Mouse (Mus musculus): ENCODE measurements at regions not wholly inside any gene's neighbourhood (a gene's known extent, or its start where the extent isn't known, plus 50 kb on each side); places are given as distances from the start of the nearest gene placed in this dataset.
A peak's percentile ranks its signal among the peaks of the same experiment; 100 is the strongest.

DNA sequence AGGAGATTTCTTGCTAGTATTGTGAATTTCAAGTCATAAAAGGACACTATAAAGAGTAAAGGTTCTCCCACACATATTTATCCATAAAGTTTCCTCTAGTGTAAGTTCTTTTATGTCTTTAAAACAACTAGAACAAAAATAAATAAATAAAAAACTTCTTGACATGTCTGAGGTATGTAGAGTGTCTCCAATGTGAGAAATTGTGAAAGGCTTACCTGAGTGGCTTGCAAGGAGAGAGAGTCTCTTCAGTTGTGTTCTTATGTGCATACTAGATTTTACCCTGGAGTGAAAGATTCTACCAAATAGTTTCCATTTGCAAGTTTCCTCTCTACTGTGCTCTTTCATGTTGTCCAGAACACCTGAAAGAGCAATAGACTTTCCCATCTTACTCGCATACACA lies 276.8 kb downstream of the Ankrd50 start:
- no peak for DNase-seq

DNA sequence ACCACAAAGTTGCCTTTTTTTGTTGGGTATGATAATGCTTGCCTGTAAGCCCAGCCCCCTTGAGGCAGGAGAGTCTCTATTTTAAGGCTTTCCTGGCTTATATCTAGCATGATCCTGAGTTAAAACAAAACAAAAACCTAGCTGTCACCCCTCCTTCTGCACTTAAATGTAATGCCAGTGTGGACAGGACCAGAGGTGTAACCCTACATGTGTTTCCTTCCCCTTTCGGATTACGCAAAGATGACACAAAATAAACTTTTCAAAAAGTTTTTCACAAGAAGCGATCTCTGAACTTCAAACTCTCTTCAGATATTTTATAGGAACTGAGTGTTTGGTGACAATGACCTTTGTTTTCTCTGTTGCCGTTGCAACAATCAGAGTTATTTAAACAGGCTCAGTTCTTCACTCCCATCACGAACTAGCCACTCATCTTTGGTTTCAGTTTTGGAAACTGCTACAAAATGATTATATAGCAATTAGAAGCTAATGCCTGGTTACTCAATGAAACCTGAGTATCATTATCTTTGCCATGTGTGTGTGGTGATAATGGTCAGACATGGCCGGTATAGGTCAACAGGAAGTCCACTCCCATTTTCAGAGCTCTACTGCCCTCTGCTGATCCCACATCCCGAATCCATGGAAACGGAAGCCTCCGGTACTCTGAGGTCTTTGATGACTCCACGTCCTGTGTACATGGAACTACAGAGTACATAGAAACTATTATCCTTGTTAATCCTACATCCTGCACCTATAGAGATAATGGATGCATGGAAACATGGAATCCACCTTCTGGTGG lies 282.6 kb downstream of the Ankrd50 start:
- peak; percentile 87 to 88 for DNase-seq

DNA sequence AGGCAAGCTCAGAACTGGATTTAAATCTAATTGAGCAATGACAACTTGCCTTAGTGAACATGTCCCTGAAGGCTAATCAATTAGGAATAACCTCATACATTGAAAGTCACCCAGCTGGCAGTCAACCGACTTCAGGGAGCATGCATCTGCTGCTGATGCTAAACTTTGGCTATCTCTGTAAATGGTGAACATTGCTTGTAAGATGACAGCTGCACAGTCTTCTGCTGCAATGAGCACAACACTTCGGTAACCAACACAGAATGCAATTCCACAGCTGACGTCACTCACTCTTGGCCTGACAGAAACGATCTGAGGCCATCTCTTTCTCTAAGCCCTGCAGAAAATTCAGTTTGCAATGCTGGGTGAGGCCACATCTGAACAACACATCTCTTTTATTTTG lies 290.6 kb downstream of the Ankrd50 start:
- peak; percentile 57 to 63 for DNase-seq

DNA sequence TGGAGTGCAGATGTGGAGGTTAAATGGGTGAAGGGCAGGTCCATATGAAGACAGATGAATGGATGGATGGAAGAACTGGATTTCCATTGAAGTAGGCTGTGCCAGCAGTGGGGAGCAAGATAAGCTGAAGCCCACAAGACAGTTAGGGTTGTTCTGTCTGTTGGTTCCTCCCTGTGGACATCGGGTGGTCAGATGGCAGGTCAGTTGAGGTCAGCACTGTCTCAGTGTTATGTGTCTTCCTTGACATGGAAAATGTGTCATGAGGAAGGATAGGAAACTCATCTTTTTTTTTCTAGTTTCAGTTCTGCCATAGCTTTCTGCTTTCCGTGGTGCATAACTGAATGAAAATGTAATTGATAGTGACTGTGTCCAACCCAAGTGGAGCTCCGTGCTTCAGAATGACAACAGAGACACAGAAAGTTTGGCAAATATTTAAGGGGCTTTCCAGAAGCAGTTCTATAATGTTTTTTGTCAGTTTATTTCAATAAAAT lies 297.2 kb downstream of the Ankrd50 start:
- no peak for DNase-seq

DNA sequence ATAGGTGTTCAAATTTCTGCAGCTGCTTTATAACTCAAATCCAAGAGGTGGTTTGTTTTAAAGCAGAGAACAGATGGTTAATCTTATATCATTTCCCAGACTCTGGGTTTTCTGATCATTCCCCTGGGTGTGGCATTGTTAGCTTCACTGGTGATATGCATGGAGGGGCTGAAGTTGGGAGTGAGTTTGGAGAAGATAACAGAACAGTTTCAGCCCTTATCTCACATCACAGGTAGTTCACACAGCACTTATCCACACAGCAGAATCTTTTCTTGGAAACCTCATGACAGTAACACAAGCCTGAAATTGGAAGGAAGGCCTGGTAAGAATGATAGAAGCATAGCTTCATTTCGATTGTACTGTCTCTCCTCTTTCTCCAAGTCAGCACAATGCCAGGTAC lies 298.1 kb downstream of the Ankrd50 start:
- no peak for DNase-seq

DNA sequence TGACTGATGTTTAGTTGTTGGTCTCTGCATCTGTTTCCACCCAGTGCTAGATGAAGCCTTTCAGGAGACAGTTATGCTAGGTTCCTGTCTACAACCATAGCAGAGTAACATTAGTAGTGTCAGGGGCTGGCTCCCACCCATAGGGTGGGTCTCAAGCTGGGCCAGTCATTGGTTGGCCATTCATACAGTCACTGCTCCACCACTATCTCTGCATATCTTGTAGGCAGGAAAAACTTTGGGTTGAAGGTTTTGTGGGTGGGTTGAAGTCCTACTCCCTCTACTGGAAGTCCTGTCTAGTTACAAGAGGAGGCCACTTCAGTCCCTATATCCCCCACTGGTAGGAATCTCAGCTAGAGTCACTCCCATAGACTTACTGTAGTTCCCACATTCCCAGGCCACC lies 306.3 kb downstream of the Ankrd50 start:
- no peak for DNase-seq

DNA sequence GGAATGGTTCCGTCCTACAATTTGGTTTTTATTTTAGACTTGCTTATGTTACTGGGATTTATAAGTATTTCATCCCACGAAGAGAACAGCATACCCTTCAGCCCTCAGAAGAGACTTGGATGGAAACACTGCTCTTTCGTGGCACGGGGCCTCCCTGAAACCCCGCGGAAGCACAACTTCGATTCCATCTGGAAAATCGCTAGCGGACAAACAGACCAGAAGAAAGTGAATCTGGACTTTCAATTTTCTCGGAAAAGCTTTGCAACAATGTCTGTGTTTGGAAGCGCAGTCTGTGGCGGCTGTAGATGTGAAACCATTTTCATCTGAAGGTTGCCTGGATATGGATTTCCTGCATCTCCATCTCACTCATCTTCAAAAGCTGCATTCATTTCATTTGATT lies 308.7 kb downstream of the Ankrd50 start:
- DNase-seq: no peak

DNA sequence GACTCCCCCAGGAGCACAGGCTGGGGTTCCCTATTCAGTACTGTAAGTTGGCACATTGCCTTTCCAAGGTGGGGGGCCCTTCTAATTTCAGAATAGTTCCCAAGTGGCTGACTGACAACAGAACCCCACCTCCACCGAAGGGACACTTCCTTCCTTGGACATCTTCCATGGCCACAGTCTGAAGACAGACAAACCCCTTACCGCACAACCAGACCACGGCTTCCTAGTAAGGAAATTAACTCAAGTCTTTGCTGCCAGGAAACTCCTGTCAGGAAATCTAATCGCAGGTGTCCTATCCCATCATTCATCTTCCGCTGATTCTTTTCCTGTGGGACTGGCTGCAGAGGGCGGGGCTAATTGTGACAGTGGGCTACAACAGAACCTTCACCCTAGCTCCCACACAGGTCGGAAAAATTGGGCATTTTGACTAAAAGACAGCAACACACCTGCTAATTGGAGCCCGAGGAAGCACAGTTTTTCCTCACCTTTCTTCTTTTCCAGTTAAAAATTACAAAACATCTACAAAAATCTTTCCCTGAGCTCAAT lies 309.8 kb downstream of the Ankrd50 start:
- DNase-seq: peak; percentile 3 to 8

DNA sequence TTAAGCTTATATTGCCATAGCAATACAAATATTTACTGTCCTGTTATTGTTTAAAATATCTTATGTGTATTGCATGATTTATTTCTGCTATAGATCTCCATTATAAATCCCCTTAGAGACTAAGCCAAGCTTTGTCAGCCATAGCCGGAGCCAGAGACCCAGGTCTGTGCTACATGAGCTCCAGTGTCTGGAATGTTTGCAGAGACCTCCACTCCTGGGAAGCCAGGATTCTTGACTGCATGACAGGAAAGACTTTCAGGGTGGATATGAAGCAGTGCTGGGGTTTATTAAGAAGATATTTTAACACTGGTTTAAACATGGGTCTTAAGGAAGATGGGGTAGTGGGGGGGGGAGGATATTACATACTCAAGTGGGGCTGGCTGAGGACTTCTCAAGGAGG lies 332.2 kb downstream of the Ankrd50 start:
- DNase-seq: no peak

DNA sequence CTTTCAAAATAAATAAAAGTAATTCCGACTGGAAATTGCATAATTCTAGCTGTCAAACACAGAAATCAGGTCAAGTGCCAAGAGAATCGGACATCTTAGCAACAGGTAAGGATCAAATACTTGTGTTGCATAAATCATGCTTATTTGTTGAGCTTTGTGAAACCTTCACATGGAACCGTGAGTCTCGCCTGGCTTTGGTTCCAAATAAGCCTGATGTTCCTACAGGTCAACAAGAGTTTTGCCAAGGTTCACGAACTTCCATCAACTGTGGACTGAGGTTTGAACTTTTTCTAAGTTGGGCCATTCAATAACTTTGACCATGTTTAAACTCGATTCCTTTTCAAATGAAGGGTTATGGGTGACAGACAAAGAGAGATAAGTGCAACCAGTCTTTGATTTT lies 332.8 kb downstream of the Ankrd50 start:
- DNase-seq: no peak

DNA sequence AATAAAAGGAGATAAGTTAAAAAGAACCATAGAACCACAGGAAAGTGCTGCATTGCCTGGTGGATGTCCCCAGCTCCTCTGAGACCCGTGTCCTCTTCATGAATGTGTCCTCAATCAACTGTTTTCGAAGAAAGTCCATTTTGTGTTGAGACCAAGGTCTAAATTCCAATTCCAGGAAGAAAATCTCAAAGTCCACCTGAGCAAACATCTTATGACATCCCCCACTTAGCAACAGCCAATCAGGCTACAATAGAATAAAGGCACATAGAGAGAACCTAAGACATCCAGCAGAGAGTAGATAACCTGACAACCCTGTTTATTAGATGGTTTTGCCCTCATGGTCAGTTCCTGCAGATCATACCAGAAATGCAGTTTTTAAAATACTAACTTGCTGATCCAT lies 338.0 kb downstream of the Ankrd50 start:
- no peak for DNase-seq

DNA sequence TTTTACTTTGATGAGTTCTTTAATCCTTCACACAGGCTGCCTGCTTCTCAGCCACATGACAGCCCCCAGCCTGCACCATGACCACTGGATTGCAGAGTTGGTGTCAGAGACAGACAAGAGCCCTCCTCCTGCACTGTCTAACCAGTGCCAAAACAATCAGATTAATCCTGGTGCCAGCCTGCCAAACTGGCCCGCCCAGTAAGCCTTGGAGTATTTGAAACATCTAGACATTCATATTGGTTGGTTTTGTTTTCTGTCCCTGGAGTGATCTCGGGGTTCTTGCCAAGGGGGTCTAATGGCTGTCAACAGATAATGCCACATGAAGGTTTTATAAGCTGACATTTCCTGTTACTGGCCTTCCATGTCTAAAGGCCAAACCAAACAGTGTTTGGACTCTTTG lies 339.2 kb downstream of the Ankrd50 start:
- peak; percentile 38 to 57 for DNase-seq

DNA sequence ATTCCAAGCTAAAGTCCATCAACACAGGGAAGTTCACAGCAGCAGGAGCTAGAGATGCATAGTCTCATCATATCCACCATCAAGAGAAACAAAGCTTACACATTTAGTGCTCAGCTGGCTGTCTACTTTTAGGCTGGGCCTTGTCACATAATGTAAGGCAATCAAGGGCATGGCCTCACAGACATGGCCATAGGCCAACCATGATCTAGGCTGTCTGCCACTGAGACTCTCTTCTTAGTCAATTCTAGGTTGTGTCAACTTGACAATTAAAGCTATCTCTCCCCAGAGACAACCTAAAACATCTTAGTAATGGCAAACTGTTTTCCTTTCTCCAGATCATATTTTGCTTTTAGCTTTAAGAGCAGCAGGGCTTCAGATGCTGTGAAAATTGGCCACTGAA lies 340.0 kb downstream of the Ankrd50 start:
- DNase-seq: peak; percentile 16 to 43

DNA sequence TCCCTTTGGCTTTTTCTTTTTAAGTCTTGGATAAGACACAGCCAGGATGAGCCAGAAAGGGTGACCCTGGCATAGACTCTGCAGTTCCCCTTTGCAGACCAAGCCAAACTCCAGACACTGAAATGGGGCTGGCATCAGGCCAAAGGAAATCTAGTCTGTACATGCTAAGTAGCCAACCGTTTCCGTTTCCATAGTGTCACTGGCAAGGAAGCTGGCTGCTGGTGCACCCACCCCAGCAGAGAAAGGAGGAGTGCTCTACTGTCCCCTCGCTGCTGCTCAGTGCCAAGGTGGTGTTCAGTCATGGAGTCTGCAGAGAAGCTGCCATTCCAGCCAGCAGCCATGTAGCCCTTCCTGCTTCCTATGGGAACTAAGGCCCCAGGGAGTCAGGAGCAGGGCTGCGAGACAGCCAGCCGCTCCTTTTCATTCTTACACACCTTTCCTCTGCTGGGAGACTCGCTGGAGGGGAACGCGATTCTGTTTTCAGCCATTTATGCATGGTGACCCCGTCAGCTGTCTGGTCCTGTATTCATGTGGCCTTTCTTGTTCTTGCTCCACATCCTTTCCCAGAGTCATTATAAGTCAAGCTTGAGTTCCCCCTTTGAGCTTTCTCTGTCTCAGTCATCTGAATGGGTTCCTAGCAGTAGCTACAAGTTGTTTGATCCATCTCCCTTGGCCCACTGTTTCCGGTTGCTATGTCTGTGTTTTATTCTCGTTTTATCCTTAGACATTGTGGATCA lies 341.3 kb downstream of the Ankrd50 start:
- DNase-seq: peak; percentile 92 to 95

DNA sequence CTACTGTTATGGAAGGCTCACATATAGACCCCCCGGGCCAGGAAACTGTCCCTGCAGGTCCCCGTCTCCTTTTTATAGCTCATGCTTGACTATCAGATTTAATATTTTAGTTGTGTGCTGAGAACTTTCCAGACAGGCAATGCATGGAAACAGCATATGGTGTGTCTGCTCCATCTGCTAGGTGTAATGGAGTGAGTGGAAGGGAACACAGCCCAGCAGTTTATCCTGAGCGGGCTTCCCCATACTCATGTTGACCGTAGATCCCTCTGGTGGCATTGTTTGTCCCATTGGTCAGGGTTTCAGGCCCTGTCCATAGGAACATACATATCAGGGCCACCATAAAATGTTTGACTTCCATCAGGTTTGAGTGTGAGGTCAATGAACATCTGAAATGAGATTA lies 345.3 kb downstream of the Ankrd50 start:
- DNase-seq: no peak

DNA sequence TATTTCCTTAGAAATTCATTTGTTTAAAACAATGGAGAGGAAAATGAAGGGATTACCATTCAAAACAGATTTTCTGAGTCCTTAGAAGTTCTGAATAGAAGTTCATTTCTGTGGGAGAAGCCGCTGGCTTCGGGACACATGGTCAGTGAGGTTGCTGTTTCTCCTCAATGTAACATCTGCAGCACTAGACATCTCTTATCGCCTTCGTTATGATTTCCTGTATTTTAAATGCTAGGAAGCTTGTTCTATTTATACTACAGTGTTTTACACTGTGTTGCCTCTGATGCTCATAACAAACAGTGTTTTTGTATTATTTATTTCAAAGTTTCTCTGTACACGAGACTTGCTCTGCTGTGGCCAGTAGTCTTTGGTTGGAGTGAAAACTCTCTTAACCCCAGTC lies 346.6 kb downstream of the Ankrd50 start:
- no peak for DNase-seq

DNA sequence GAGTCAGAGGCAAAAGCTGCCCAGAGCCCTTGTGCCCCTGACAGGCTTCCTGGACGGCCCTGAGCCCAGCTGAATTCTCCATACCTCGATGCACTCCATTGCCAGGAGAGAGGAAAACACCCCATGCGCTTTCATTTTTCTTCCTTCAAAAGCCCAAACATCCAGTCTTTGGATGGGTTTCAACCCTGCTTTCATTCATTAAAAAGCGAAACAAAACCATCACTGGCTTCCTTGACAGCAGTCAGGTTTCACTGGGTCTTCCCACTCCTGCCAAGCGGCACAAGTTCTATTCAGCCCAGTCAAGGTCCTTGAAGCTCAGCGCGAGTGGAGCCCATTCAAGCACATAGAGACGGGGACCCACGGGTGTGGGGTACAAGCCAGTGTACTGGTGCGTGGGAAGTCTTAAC lies 348.8 kb downstream of the Ankrd50 start:
- peak in 1 of 2 experiments; percentile 21 for DNase-seq

DNA sequence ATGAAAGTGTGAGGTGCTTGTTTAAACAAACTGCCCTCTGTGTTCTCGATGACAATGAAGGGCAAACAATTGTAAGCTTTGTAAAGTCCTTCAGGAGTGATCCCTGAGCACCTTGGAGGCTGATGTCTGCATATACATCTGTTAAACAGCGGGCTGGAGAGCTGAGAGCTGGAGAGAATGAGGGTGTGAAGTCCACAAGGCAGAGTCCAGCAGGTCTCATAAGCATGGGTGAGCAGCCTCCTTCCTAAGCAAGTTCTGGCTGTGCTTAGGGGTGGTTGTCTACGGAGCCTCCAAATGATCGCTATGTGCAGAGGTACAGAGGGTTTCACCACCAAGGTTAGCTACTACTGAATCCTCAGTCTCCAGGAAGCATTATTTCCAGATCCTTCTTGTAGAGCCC lies 350.2 kb downstream of the Ankrd50 start:
- no peak for DNase-seq

DNA sequence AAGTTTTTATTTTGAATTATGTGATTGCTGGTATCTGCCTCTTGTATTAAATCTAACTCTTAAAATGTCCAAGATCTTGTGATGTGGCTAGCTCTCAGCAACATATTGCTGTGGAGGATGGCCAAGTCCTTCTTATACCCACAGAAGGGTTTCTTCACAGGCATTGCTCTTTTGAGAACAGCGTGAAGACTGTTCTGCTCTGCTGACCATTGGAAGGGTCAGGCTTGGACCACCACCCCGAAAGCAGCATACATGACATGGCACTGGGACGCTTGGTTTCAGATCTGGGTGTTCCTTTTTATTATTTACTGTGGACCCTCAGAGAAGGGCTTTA lies 352.8 kb downstream of the Ankrd50 start:
- no peak for DNase-seq

DNA sequence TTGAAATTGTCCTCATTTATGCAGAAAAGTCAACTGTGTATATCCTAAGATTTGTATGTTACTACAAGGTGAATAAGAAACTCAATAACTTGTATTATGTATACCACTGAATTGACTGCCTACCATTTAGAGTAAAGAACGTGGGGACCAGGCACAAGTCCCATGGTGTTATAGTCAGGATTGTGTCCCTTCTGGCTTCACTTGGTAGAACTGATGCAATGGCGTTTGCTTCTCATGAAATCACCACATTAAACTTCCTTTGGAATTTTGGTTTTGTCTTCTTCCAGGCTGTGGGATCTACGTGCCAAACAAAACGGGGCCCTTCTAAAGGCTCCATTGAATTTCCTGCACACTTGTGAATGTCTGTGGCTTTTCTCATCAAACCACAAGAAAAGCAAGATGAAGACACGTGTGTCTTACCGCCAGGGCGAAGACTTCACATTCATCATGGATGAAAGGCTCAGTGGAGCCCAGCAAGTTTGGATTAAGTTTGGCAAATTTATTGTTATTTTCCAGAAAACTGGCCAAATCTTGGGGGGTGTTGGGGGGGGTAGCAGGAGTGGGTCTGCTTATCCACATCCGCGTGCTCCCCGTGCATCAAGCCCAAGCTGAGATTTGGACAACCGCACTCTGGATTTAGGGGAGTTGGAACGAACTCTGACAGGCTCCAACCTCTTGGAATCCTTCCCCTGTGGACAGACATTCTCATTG lies 353.3 kb downstream of the Ankrd50 start:
- no peak for DNase-seq

DNA sequence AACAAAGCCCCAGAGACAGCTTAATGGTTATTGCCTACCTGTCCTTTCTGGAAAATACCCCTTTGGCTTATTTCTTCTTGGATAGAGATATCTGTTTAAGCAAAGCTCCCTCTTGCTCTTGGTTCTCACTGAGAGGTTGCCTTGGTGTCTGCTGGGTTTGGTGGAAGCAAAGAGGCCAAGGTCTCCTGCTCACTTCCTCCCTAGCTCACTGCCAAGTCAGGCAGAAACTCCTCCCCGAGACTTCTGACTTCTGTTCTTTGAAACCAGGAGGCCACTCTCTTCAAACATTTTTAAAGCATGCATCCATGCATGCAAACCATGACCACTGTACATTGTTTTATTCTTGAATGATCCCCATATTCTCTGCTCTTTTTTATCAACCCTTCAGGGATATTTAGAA lies 354.6 kb downstream of the Ankrd50 start:
- DNase-seq: no peak

DNA sequence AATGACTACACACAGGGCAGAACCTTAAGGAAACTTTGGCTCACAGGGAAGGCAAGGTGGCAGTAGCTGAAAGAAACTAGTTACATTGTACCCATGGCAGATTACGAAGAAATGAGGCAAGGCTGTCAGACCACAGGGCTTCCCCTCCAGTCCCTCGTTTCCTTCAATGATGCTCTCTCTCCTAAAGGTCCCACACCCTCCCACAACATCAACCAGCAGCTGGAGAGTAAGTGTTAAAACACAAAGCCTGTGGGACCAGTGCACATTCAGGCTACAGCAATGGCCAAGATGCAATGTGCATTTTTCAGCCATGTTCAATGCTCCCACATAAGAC lies 355.5 kb downstream of the Ankrd50 start:
- no peak for DNase-seq

DNA sequence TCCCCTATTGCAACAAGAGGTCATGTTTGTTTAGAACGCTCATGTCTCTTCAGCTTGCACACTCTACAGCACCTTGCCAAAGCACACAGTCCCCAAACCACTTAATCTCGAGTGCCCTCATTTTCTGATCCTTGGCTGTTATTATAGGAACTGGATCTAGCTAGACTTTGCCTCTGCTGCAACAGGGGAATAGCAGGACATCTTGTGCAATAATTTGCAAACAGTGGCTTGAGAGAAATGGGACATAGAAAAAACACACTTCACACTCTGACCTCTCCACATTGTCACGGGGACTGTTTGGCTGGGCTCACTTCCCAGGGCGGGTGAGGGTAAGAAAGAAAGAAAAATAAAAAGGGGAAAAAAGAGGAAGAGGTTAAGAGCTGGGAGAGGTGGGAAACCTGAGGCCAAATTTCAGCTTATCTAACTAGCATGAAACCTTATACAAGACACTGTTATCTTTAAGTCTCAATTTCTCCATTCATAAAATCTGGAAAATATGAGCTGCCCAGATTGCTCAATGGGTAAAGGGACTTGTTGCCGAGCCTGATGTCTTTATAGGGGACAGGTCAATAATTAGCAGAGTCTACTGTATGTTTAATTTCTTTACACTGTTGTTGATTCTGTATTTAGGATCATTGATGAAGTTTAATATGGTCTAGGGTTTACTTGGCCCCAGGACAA lies 356.0 kb downstream of the Ankrd50 start:
- DNase-seq: no peak

All from cerebellum, postnatal 10 days (tissue).